Mouse (Mus musculus) embryonic fibroblast, embryonic 13.5 days (primary cell): Measurements from ENCODE around the gene Slc36a1.

Source experiments
- CTCF ChIP-seq: IDR thresholded peaks from 2 replicates; pipeline ENCODE4 v1.5.1; 2011; ENCODE audit warnings: mild to moderate bottlenecking, control low read depth, low read length, moderate library complexity, borderline replicate concordance; ENCODE audit not compliant: insufficient read depth
- POLR2A ChIP-seq: IDR thresholded peaks from 2 replicates; pipeline ENCODE4 v1.6.1; 2011; ENCODE audit warnings: low read depth, mild to moderate bottlenecking, control low read depth, low read length, moderate library complexity

DNA sequence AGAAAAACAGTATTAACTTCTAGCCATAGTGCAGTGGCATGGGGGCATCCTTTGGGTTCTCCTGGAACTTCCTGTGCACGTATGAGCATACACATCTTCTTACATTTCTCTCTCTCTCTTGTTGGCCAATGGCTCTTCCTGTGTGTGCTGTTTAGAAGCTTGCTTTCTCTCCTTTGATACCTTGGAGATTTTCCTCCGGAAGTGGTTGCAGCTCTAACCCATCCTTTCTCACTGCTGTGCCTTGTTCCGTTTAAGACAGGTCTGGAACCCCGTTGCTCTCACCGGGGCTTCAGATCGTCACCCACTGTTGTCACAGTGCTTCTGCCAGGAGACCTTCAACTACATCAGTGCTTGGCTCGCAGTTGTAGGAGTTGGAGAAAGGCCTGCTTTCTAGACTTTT lies 17.2 kb downstream of the Slc36a1 start:
- TF ChIP-seq POLR2A (no peak), CTCF (no peak)
